Mouse (Mus musculus): ENCODE results near the gene Hap1.

GRCm38 (mm10) chr11:100311656-100312055 lies 44.3 kb downstream of the Hap1 start:
- TF ChIP-seq POLR2A (IDR thresholded peaks at IDR 0.05; ENCODE audit: control insufficient read depth, extremely low read depth, insufficient read depth, low read length, poor library complexity): no peak
- no peak for TF ChIP-seq CTCF (IDR thresholded peaks at IDR 0.05; ENCODE audit: borderline replicate concordance, control insufficient read depth, extremely low read depth, insufficient read depth, low read length, poor library complexity)
